Mouse (Mus musculus) c-Kit-positive CD71-negative TER-119-negative erythroid progenitor cells, embryonic 14.5 days (primary cell): ENCODE measurements around the gene Eef1a1.
A peak's percentile ranks its signal among the peaks of the same experiment; 100 is the strongest.

Experiments used
- DNase-seq: peaks from one replicate; pipeline ENCODE4 v3.0.0-alpha.2; 2013; ENCODE audit warnings: low read depth

Gene Eef1a1

DNA sequence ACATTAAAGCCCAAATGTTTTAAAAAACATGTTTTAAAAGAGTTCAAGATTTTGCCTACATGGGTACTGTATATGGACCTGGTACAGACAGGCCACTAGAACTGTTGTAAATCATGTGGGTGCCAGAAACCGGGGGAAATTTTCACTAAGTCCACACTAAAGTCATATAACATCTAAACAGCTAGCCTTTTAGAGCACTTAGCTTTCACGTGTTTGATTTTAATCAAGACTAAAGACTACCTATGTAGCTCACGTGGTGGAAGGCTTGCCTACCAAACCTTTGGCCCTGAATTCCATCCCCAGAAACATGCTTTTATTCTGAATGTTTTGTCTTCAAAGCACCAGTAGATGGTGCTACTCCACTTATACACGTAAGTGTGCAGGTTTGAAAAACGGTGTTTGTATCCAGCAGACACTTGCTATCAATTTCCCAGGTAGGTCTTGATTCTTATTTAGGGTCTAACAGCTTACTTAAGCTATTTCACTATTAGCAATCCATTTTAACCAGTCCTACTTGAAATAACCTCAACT is 11.9 kb downstream of the Eef1a1 start:
- no peak for DNase-seq

DNA sequence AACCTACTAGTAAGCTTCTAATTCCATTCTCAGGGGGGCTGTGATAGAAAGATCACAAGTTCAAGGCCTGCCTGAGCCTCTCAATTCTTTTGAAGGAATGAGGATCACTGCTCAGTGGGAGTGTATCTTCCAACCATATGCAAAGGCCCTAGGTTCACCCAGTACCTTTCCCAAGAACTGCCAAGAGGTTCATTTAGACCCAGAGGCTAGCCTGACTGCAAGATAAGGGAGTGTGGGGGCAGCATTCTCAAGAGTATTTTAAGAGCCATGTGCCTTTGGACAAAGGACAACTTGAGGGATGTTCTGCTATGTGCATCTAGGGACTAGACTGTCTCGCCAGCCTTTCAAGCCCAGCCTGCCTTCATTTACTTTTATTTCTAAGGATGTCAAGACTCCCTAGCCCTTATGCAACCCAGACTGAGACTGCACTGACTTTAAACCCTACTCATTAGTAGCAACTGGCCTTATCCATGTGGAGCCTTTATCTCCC is 12.4 kb downstream of the Eef1a1 start:
- no peak for DNase-seq

DNA sequence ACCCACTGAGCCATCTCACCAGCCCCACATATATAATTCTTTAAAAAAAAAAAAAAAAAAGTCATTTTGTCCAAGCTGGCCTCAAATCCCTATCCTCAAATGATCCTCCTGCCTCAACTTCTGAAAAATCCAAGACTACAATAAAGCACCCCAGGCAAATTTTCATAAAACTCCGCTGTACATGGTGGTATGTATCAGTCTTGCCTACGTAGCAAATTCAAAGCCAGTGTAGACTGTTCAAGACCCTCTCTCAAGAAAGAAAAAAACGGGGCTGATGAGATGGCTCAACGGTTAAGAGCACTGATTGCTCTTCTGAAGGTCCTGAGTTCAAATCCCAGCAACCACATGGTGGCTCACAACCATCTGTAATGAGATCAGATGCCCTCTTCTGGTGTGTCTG is 13.1 kb downstream of the Eef1a1 start:
- no peak for DNase-seq

DNA sequence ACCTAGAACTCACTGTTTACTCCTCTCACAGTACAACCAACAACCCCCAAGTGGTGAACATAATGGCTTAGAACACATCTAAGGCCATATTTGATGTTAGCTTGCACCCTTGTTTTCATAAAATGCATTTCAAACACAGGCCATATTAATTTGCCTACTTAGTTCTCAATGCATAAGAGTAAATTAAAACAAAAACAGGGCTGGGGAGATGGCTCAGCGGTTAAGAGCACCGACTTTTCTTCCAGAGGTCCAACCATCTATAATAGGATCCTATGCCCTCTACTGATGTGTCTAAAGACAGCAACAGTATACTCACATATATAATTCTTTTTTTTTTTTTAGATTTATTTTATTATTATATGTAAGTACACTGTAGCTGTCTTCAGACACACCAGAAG is 13.6 kb downstream of the Eef1a1 start:
- no peak for DNase-seq

DNA sequence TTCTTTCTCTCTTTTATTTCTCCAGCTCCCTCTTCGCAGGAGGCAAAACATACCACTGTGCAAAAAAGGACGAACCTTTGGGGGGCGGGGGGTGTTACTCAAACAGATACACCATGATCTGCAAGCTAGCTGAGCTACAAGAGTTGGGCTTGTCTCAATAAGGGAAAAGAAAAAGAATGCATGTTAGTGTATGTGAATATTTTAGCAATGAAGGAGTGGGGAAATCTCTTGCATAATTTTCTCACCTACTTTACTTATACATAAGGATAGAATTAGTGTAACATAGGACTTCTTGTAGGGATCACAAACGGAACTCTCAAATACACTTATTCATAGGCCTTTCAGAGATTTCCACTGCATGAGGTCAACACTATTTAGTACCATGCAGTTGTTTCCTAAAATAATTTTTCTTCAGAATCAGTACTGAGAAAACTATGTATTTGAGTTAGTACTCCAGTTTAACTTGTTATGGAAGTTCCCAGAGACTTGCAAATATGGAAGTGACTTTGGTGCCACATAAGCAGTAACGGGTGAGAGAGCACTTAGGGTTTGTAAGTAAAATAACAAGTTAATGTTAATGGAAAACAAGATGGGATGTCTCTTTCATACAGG is 14.1 kb downstream of the Eef1a1 start:
- no peak for DNase-seq

DNA sequence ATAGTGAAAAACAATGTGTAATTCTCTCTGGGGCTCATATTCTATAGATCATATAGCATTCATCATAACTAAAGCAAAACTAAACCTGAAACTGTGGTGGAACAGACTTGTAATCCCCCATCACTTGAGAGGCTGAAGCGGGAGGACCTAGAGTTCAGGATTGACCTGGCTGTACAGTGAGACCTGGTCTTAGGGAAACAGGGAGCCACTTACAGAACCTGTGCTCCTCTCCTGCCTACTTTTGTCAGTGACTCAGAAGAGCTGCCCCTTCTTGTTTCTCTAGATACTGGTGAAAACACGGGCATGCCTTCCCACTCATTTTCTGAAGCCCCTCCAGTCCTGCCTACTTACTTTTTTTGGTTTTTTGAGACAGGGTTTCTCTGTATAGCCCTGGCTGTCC is 14.7 kb downstream of the Eef1a1 start:
- DNase-seq: no peak

DNA sequence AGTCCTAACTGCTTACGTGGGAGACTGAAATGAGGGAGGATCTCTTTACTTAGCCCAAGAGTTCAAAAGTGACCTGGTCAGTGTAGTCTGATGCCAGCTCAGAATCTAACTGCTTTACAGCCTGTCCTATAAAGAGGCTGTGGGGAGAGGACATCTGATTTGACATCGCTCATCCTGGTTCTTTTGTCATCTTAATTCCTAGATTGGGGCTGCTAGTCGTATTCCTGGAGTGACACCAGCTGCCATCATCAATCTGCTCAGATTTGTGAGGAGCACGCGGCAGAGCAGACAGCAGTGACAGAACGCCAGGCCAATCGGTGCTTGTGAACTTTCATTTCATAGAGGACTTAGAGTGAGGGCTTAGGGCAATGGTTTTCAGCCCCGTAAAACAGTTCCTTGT is 15.4 kb downstream of the Eef1a1 start:
- no peak for DNase-seq

DNA sequence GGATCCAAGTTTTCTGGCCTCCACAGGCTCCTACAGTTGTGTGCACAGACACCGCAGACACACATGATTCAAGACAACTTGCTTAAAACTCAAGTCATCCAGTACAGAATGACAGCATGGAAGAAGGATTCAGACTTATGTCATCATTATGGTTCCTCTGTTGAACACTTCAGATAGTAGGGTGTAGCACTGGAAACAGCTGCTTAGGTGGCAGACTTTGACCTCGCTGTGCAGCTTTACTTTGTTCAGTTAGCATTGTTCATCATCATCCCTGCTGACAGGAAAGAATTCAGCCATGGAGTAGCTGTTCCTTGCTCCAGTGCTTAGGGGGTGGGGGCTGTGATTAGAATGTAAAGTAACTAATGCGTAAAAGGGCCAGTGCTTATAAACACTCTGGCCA is 23.2 kb downstream of the Eef1a1 start:
- no peak for DNase-seq

DNA sequence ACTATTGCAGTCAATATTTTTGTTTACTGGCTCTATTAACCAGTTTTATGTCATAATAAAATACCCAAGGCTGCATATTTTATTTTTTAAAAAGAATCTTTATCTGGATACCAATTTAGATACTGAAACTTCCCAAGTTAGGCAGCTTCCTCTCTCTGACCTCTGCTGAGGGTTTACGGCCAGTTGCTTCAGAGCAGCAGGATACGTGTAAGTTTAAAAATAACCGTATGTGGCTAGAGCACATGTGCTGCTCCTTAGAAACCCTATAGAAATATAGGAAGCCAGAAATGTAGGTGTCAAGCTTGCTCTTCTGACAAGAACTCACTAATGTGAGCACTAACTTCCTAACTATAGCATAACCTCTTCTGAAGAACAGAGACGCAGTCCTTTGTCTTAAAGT is 25.6 kb downstream of the Eef1a1 start:
- no peak for DNase-seq

DNA sequence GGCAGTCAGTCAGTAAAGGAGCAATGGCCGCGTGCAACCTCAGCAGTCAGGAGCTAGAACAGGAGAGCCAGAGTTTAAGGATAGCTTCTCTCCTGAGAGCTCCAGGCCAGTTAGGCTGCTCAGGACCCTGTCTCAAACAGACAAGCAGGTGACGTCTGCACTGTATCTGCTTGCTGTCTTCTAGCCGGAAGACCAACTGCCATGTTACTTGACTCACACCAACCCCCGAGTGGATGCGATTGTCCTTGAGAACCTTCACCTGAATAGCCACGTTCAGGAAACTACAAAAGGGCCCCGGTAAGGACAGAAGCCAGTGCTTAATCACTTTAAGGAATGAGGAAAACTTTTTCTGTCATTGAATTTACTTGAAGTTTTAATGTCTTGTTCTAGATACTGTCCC is 31.9 kb downstream of the Eef1a1 start:
- DNase-seq: no peak

DNA sequence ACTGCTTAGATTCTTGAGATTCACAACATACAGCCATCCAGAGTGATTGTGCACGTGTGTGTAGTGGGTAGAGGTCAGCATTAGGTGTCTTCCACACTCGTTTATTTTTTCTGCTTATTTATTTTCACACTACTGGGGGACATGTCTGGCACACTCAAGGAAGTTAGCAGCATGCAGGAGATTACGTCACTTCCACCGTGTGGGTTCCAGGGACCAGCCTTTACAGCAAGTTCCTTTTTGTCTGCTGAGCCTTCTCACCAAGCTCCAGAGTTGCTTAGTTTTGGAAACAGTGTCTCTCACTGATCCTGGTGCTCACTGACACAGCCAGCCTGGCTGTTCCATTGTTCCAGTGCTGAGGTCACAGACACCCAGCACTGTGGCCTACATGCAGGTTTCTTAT is 37.6 kb downstream of the Eef1a1 start:
- DNase-seq: no peak

DNA sequence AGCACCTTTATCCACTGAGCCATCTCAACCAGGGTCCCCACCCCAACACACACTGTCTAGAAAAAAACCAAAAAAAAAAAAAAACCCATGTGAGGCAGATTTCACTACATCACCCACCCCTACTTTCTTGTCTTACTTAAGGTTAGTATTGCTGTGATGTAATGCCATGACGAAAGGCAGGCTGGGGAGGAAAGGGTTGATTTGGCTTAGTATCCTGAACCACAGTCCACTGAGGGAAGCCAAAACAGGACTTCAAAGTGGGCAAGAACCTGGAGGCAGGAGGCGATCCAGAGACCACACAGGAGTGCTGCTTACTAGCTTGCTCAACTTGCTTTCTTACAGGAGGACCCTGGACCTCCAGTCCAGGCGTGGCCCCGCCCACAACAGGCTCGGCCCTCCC is 38.5 kb downstream of the Eef1a1 start:
- no peak for DNase-seq

DNA sequence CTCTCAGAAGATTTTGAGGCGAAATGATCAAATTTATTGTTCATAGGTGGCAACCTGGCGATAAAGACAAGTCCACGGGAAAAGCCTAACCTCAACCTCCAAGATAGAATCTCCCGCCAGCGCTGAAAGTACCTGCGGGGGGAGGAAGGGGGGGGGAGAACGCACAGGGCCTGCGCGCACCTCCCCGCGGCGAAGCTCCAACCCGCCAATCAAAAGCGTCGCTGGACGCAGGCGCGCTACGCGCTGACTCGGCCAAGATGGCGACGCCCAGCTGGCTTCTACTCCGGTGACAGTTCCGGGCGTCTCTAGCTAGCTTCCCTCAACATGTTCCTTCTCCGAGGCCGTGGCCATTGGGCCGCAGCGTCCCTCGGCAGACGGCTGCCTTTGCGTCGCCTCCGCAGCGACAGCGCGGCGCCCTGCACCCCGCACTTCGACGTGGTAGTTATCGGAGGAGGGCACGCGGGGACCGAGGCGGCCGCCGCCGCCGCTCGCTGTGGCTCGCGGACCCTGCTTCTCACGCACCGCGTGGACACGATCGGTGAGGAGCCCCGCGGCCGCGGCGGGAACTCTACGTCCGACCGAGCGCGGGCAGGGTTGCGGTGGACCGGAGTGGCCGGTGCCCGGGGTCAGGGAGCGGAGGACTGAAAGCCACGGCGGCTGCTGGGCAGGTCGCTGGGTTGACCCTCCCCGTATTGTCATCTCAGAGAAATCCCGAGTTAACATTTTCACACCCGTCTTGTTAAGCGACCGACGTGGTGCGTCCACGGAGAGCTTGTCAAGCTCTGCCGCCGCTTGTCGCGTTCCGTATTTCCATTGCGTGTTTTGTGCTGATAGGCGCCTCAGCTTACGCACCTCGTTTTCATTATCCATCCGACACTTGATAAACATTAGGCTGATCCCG is 40.7 kb downstream of the Eef1a1 start, which contains the start of the genes Mto1 and Gm17324:
TSS of gene Mto1 (plus strand) at position 236 of the 901 bp plus-strand sequence.
TSS of gene Gm17324 (minus strand) at position 814 of the 901 bp plus-strand sequence.
- peak; percentile 87 for DNase-seq

DNA sequence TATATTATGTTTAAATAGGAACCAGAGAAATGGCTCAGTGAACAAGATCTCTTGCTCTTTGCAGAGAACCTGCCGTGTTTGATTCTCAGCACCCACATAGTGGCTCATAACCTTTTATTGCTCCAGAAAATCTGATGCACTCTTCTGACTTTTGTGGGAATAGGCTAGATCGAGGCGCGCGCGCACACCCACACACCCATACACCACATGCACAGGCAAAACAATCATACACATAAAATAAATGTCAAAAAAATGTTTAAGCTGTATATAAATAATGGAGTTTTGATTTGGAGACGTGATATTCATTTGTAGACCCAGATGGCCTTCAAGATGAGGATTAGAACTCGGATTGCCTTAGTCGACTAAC is 41.4 kb downstream of the Eef1a1 start:
- DNase-seq: no peak

DNA sequence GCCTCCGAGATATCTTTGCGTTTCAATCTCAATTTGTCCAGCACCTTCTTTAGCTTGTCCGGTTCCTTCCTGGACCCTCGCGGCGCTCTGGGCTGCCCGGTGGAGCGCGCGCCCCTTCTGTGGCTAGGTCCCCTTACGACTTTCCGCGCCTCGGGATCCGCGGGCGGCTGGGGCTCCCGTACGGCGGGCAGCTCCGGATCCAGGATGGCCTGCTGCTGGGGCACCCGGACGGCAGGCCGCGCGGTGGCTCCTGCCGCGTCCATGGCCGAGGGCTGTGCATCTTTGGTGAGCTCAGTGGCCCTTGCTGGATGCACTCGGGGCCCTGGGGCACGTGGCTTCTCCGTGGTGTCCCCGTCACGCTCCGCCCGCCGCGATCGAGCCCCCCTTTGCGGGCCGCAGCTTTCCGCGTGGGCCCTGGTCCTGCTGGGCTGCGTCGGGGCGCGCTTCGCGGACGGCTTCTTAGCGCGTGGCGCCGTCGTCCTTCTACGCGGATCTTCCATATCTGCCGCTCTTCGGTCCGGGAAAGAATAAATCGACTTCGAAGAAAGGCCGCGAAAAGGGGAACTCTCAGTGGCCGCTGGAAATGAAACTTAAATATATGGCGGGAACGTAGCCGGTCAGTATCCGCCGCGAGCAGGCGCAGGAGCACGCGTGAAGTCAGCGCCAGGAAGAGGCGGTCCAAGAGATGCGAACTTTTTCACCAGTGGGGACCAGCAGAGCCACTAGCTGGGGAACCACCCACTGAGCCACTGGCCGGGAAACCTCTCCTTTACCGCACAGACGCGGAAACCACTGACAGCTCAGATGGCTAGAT is 46.2 kb downstream of the Eef1a1 start, which contains the start of gene Cgas:
TSS of gene Cgas (minus strand) at position 659 of the 814 bp plus-strand sequence.
- no peak for DNase-seq

DNA sequence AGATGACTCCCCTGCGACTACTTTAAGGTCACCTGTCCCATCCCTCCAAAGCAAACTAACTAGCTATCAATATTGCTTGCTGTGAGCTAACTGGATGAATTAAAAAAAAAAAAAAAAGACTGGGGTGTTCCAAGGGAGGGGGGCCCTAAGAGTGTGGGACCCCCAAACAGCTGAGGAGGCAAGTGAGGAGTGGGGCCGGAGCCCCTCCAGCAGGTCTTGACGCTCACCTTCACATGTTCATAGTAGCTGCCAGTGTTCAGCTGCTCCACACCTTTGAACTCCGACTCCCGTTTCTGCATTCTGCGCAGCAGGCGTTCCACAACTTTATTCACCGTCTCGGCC is 46.7 kb downstream of the Eef1a1 start:
- no peak for DNase-seq

DNA sequence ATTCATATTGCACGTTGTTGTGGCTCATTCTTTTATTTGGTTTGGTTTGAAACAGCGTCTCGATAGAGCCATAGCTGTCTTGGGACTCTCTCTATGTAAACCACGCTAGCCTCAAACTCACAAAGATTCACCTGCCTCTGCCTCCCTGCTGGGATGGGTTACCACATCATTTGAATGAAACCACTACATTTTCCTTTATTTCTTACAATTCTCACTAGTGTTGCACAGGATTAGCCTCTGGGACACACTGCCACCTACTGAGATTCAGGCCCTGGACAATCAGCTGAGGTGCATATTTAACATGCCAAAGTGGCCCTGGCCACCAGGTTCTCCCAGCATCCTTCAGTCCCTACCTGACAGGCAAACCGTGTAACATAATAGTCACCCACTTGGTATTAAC is 49.5 kb downstream of the Eef1a1 start:
- DNase-seq: no peak

DNA sequence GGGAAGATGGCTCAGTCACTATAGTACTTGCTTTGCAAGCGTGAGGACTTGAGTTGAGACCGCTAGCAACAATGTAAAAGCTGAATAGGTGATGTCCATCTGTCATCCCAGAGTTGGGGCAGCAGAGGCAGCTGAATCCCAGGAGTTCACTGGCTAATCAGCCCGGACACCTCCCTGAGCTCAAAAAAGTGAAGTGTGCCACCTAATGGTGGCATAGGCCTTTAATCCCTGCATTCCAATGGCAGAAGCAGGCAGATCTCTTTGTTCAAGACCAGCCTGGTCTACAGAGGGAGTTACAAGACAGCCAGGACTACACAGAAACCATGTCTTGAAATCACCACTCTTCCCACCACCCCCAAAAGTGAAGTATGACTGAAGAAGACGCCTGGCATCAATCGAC is 56.5 kb downstream of the Eef1a1 start:
- DNase-seq: no peak

DNA sequence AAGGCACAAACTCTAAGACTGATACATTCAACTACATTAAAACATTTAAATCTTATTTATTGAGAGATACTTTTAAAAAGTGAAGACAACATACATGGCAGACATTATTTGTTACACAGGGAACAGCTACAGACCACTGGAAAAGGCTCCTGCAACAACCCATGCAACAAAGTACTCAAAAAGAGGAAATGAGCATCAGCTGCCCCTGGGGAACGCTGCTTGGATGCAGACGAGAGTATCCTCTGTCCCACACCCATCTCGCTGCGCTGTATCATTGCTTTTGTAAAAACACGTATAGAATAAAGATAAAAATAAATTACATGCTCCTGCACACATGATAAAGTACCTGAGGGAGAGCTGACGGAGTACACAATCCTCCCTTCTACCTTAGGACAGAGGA is 58.5 kb downstream of the Eef1a1 start:
- no peak for DNase-seq

DNA sequence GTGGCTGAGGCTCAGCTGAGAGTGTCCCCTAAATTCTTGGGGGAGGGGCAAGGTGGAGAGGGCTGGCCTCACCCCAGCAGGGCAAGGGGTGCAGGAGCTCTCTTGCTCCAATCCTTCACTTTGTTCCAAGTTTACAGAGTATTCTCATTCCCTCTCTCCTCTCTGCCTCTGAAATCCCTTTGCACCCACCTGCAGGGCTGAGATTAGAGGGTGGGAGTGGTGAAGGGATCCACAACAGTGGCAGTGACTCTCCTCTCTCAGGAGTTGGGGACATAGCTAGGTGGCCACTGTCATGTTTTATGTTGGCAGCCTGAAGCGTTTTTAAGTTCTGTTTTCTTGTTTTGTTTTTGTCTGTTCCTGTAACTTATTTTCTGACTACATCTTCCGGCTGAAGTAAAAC is 59.4 kb downstream of the Eef1a1 start:
- DNase-seq: no peak

DNA sequence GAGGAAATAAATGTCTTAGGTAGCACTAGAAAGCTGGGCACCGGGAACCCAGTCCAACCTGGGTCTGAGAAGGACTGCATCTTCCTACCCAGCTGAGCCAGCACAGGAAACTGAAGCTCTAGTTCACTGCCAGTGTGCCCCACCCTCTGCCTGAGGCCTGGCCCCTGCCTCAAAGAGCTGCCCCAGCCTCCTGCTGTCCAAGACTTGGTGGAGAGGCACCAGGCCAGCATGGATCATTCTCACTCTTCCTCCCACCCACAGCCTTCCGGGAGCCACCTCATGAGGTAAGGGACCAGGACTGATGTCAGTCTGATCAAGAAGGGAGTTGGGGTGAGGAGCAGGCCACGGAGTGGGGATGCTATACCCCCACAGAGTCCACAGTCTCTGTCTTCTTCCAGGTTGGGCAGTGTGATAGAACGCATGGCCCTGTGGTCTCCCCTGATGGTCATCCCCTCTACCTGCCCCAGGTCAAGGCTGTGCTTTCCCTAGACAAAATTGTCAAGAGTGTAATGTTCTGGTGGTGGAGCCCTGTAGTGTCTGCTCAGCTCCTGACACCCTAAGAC is 60.0 kb downstream of the Eef1a1 start:
- DNase-seq: no peak
